11 mouse cellular contexts compared by ENCODE assay signal in the genomic region with DNA sequence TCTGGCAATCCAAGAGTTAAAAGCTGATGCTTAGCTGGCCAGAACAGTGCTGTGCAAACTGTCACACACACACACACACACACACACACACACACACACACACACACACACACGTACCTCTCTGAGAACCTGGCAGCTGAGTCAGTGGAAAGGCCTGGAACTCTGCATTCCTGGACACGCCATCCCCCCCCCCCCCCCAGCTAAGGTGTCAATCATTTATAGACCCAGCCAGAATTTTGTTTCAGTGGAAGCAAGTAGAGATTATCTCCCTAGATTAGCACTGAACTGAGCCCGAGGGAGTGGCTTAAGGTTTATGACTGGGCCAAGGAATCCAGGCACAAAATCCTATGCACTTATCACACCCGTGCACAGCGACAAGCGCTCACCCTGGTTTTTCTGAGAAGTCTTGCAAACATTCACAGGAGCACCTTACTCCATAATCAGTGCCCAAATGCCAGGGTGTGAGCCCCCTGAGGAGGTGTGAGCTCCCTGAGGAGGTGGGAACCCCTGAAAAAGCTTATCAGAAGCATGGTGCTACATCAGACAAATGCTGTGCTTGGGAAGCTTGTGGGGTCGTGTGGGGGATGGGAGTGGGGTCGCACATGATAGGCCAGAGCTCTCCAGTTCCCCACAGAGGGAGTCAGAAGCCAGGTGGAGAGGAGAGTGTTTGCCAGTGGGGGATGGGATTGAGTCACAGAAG. TPM values are rescaled to one million over a fixed set of nuclear protein-coding genes. Genes with fewer than 3 reads are reported as not detected.
DNase-seq lines count a peak whose midpoint lies in the region; ATAC-seq lines count a peak whose summit lies in the region.
"Had no signal": no experiment of that assay in that cellular context is flagged by ENCODE, and none has a peak within 500 bp of the region (broad histone marks: within the 10 kb centered on the region; RNA-seq: fewer than 3 reads in every experiment).

No protein-coding gene starts in this region.

- no peak overlapping the region for H3K4me2 ChIP-seq in liver, embryonic 13.5 days
- H3K4me2 ChIP-seq in midbrain, embryonic 11.5 days = no peak overlapping the region

- H3K36me3 ChIP-seq in liver, embryonic 13.5 days = no peaks in the 10 kb centered on the region
- H3K36me3 ChIP-seq in midbrain, embryonic 11.5 days (ENCODE audit: control insufficient read depth, insufficient read depth, low read length) = no peaks in the 10 kb centered on the region

- ATAC-seq in liver, embryonic 13.5 days (ENCODE audit: low read depth) = peak; percentile 51; the same call in 1 of the 2 replicates
- ATAC-seq in midbrain, embryonic 11.5 days (ENCODE audit: low FRiP score) = no peak
- ATAC-seq: activated CD4-positive, CD25-positive, alpha-beta regulatory T cell, adult 4 months; inflammation-experienced regulatory T-cells, adult 6 months had no signal

- no peaks in the 10 kb centered on the region for H3K9me3 ChIP-seq in liver, embryonic 13.5 days (replicated peaks)
- no peaks in the 10 kb centered on the region for H3K9me3 ChIP-seq in midbrain, embryonic 11.5 days (ENCODE audit: control insufficient read depth, low read length)

- no peak overlapping the region for H3K4me3 ChIP-seq in liver, embryonic 13.5 days (replicated peaks)
- H3K4me3 ChIP-seq in midbrain, embryonic 11.5 days (ENCODE audit: low read depth, low read length) = no peak overlapping the region

- 0 out of 2 replicates have a peak, but pooled peaks cover 9% of the 10 kb centered on the region for H3K27me3 ChIP-seq in liver, embryonic 13.5 days
- no peaks in the 10 kb centered on the region for H3K27me3 ChIP-seq in midbrain, embryonic 11.5 days (ENCODE audit: control insufficient read depth, insufficient read depth, low read length)

- H3K9ac ChIP-seq in liver, embryonic 13.5 days = no peak overlapping the region
- no peak overlapping the region for H3K9ac ChIP-seq in midbrain, embryonic 11.5 days (ENCODE audit: low read length)

- peak overlapping the region; percentile 26; the same call in 1 of the 2 replicates for H3K27ac ChIP-seq in liver, embryonic 13.5 days
- no peak overlapping the region for H3K27ac ChIP-seq in midbrain, embryonic 11.5 days (ENCODE audit: low read depth, low read length)

- H3K4me1 ChIP-seq in liver, embryonic 13.5 days (replicated peaks) = peaks cover 18% of the 10 kb centered on the region
- H3K4me1 ChIP-seq in midbrain, embryonic 11.5 days (ENCODE audit: control insufficient read depth, insufficient read depth, low read length) = no peaks in the 10 kb centered on the region; the same call in 1 of the 2 replicates

- 8% methylated on average over 8 of the region's 8 CpGs for WGBS in liver, embryonic 13.5 days (ENCODE audit: insufficient replicate concordance)
- 34% methylated on average over 8 of the region's 8 CpGs for WGBS in midbrain, embryonic 11.5 days

- DNase-seq in cerebellum, postnatal 10 days = peak; percentile 60 to 62
- DNase-seq in cerebellum, adult 11-12 months = no peak
- peak; percentile 29 for DNase-seq in urinary bladder, postnatal 25 days (ENCODE audit: low spot score)
- DNase-seq in urinary bladder, postnatal 4 days (ENCODE audit: low spot score in 2 of 2) = no peak
- no peak for DNase-seq in liver, embryonic 13.5 days
- DNase-seq in midbrain, embryonic 11.5 days (ENCODE audit: low spot score, missing footprints) = no peak
- DNase-seq in MN1 (ENCODE audit: low spot score) = no peak
- no peak for DNase-seq in gastrocnemius, postnatal 10 days

RNA-seq across cellular contexts. Expression of gene Hkdc1, which starts 9.2 kb away (rescaled TPM):
- 5.9 and 7.4 TPM in 2 replicates for polyA plus RNA-seq in liver, embryonic 13.5 days (2015; fragmentation: Nextera tagmentation; extraction: Ambion mirVana)
- polyA plus RNA-seq in midbrain, embryonic 11.5 days (2014; fragmentation: Nextera tagmentation; extraction: Ambion mirVana) = 0.07 and 0.11 TPM in 2 replicates
- total RNA-seq in gastrocnemius, postnatal 10 days (2021) = under 1 TPM; 0.12 to 0.45 TPM
- total RNA-seq: megakaryocyte, adult 5-6 weeks had no signal
- polyA plus RNA-seq: inflammation-experienced regulatory T-cells, adult 6 months had no signal

RNA-seq across cellular contexts. Expression of gene Hk1, which starts 33.3 kb away (rescaled TPM):
- 88.4 and 108 TPM in 2 replicates for polyA plus RNA-seq in liver, embryonic 13.5 days (2015; fragmentation: Nextera tagmentation; extraction: Ambion mirVana)
- 19.3 and 23.4 TPM in 2 replicates for polyA plus RNA-seq in midbrain, embryonic 11.5 days (2014; fragmentation: Nextera tagmentation; extraction: Ambion mirVana)
- 10 to 100 TPM; 17.8 to 22.5 TPM for total RNA-seq in gastrocnemius, postnatal 10 days (2021)

RNA-seq across cellular contexts. Expression of gene 4930507D05Rik, which starts 36.2 kb away (rescaled TPM):
- 0.21 and 0.23 TPM in 2 replicates for polyA plus RNA-seq in liver, embryonic 13.5 days (2015; fragmentation: Nextera tagmentation; extraction: Ambion mirVana)
- 1.2 and 1.7 TPM in 2 replicates for polyA plus RNA-seq in midbrain, embryonic 11.5 days (2014; fragmentation: Nextera tagmentation; extraction: Ambion mirVana)
- under 1 TPM in 1 of 2 experiments, not detected in 1; 0.16 TPM for total RNA-seq in gastrocnemius, postnatal 10 days (2021)
- total RNA-seq: megakaryocyte, adult 5-6 weeks had no signal
- polyA plus RNA-seq: activated CD4-positive, CD25-positive, alpha-beta regulatory T cell, adult 4 months; inflammation-experienced regulatory T-cells, adult 6 months had no signal

RNA-seq across cellular contexts. Expression of gene Supv3l1, which starts 36.5 kb away (rescaled TPM):
- polyA plus RNA-seq in liver, embryonic 13.5 days (2015; fragmentation: Nextera tagmentation; extraction: Ambion mirVana) = 20.0 and 22.6 TPM in 2 replicates
- polyA plus RNA-seq in midbrain, embryonic 11.5 days (2014; fragmentation: Nextera tagmentation; extraction: Ambion mirVana) = 29.1 and 31.6 TPM in 2 replicates
- total RNA-seq in gastrocnemius, postnatal 10 days (2021) = 10 to 100 TPM; 16.7 to 23.9 TPM

Comparison
In these comparisons a context has a peak if more than half of its experiments do, and no peak if none do; other contexts are left out.
1. DNase-seq: peak in cerebellum, postnatal 10 days (2 of 2) and urinary bladder, postnatal 25 days (single experiment); none in cerebellum, adult 11-12 months (single experiment), urinary bladder, postnatal 4 days (0 of 2), liver, embryonic 13.5 days (single experiment), midbrain, embryonic 11.5 days (single experiment), MN1 (single experiment) and gastrocnemius, postnatal 10 days (single experiment).